Mouse (Mus musculus) ZHBTc4 (cell line): ENCODE data around the gene Ssbp4.

ENCODE experiments used
- DNase-seq: peaks from one replicate; pipeline ENCODE4 v3.0.0-alpha.2; 2011; ENCODE audit warnings: low read depth, low spot score

Gene Ssbp4

GRCm38 (mm10) chr8:70631436-70631835, 22.8 kb upstream of the Ssbp4 start:
- DNase-seq = peak; percentile 51

- DNase-seq = peak; percentile 97
Measured at GRCm38 (mm10) chr8:70630532-70631381, 22.1 kb upstream of the Ssbp4 start.

GRCm38 (mm10) chr8:70629574-70630531, 21.2 kb upstream of the Ssbp4 start:
- DNase-seq = peak; percentile 98

- no peak for DNase-seq
Measured at GRCm38 (mm10) chr8:70628986-70629490, 20.4 kb upstream of the Ssbp4 start.

- no peak for DNase-seq
Measured at GRCm38 (mm10) chr8:70627041-70627440, 18.4 kb upstream of the Ssbp4 start.

- peak; percentile 90 for DNase-seq
Measured at GRCm38 (mm10) chr8:70625104-70625503, 16.4 kb upstream of the Ssbp4 start.

GRCm38 (mm10) chr8:70622220-70622619, 13.5 kb upstream of the Ssbp4 start:
- DNase-seq = no peak

- peak; percentile 87 for DNase-seq
Measured at GRCm38 (mm10) chr8:70618888-70619334, 10.2 kb upstream of the Ssbp4 start.

- no peak for DNase-seq
Measured at GRCm38 (mm10) chr8:70617985-70618384, 9.3 kb upstream of the Ssbp4 start.

GRCm38 (mm10) chr8:70616645-70617044, 8.0 kb upstream of the Ssbp4 start:
- DNase-seq = no peak

- DNase-seq = no peak
Measured at GRCm38 (mm10) chr8:70615894-70616293, 7.2 kb upstream of the Ssbp4 start, which contains the start of gene Lrrc25. TSS of gene Lrrc25 (plus strand) at chr8:70616155.

- no peak for DNase-seq
Measured at GRCm38 (mm10) chr8:70615281-70615680, 6.6 kb upstream of the Ssbp4 start.

GRCm38 (mm10) chr8:70614469-70614868, 5.8 kb upstream of the Ssbp4 start:
- no peak for DNase-seq

GRCm38 (mm10) chr8:70613763-70614162, 5.1 kb upstream of the Ssbp4 start:
- no peak for DNase-seq

GRCm38 (mm10) chr8:70611849-70612248, 3.2 kb upstream of the Ssbp4 start:
- peak; percentile 90 for DNase-seq

GRCm38 (mm10) chr8:70610796-70611771, 2.4 kb upstream of the Ssbp4 start:
- DNase-seq = peak; percentile 86

GRCm38 (mm10) chr8:70609849-70610795, 1.4 kb upstream of the Ssbp4 start:
- DNase-seq = peak; percentile 90

- peak; percentile 98 for DNase-seq
Measured at GRCm38 (mm10) chr8:70609368-70609848, 736 bp upstream of the Ssbp4 start.
